Mouse (Mus musculus): ENCODE data around the gene Ankrd9. TPM values are rescaled to one million over a fixed set of nuclear protein-coding genes. Genes with fewer than 3 reads are reported as not detected.

The Ankrd9 gene
- total RNA-seq, 2 experiments from 2014 or later: 87.2 to 221 TPM

- no peak for DNase-seq
- intact Hi-C loops (cut with DNase I; ENCODE audit: low total_unique reads): loop anchor here (1.0 kb wide), 1 partner anchor 54 kb away; no protein-coding TSS in a partner anchor
Measured at GRCm38 (mm10) chr12:110992771-110993170, 13.9 kb upstream of the Ankrd9 start.

- peak; percentile 94 for DNase-seq
- intact Hi-C loops (cut with DNase I; ENCODE audit: low total_unique reads): loop anchor here (1.0 kb wide), 1 partner anchor 54 kb away; no protein-coding TSS in a partner anchor
Measured at GRCm38 (mm10) chr12:110992128-110992553, 13.3 kb upstream of the Ankrd9 start.

DNA sequence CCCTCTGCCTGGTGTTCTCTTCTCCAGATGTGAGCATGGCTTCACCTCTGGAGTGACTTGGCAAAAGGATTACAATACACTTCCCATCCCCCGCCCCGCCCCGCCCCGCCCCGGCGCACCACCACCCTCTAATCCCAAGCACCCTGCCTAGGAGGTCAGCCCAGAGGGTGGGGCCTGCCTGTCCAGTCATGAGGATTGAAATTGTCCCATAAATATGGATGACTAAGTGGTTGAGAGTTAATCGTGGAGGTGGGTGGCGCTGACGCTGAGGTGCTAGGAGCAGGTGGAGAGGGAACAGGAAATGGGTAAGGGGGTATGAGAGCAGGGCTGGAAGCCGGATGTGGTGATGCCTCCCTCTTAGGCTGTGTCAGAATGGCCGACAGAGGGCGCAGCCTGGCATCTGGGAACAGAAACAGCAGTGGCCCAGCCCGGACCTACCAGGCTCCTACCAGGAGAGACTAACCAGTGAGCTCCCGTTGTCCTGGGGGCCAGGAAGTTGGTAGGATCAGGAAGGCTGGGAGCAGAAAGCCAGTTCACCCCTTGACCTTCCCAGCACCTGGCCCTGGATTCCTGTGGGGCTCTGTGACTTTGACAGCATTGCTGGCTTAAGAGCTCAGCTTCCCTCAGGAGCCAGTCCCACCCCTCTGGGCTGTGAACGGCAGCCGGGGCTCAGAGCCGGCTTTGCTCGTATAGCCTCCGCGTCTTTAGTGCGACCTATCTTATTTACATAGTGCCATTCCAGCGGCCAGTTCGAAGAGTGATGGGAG is 12.7 kb upstream of the Ankrd9 start:
- DNase-seq: peak; percentile 77
- intact Hi-C loops (cut with DNase I; ENCODE audit: low total_unique reads): loop anchor here (1.0 kb wide), 1 partner anchor 53 kb away; no protein-coding TSS in a partner anchor

DNA sequence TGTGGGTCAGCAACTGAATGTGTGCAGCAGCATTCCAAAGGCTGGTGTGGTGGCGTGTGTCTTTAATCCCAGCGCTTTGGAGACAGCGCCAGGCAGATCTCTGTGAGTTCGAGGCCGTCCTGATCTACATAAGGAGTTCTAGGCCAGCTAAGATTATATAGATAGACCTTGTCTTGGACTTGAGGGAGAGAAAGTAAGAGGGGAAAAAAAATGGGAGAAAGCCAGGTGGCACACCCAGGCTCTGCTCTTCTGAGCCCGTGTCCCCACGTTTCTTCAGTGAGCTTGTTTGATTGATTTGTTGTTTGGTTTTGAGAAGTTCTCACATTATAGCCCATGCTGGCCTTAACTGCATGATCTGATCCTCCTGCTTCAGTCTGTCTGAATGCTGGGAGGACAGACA is 11.7 kb upstream of the Ankrd9 start:
- intact Hi-C loops (cut with DNase I; ENCODE audit: low total_unique reads): no loop called here
- DNase-seq: no peak

GRCm38 (mm10) chr12:110989409-110989808 is 10.6 kb upstream of the Ankrd9 start:
- intact Hi-C loops (cut with DNase I; ENCODE audit: low total_unique reads): no loop called here
- DNase-seq: no peak

GRCm38 (mm10) chr12:110986536-110987425 is 7.9 kb upstream of the Ankrd9 start:
- no peak for DNase-seq
- intact Hi-C loops (cut with DNase I; ENCODE audit: low total_unique reads): no loop called here

DNA sequence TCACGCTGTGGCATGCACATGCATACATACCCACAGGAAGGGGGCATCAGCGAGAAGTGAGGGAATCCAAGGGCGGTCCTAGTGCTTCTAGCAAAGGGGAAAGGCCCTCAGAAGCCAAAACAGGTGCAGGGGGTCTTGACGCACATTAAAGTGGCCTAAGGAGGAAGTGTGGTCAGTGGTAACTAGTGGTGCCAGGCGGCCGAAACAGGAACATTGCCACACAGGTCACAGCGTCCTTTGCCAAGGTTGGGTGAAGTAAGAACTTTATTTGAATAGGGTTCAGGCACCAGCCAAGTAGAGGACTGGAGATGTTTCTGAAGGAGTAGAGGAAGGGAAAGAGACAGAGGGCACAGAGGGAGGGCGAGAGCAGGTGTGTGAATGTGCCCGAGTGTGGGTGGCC is 6.3 kb upstream of the Ankrd9 start:
- DNase-seq: no peak
- intact Hi-C loops (cut with DNase I; ENCODE audit: low total_unique reads): no loop called here

- intact Hi-C loops (cut with DNase I; ENCODE audit: low total_unique reads): no loop called here
- no peak for DNase-seq
Measured at GRCm38 (mm10) chr12:110984598-110984997, 5.8 kb upstream of the Ankrd9 start.

GRCm38 (mm10) chr12:110983714-110984113 is 4.9 kb upstream of the Ankrd9 start:
- intact Hi-C loops (cut with DNase I; ENCODE audit: low total_unique reads): no loop called here
- no peak for DNase-seq

GRCm38 (mm10) chr12:110983083-110983482 is 4.2 kb upstream of the Ankrd9 start:
- intact Hi-C loops (cut with DNase I; ENCODE audit: low total_unique reads): no loop called here
- DNase-seq: no peak

DNA sequence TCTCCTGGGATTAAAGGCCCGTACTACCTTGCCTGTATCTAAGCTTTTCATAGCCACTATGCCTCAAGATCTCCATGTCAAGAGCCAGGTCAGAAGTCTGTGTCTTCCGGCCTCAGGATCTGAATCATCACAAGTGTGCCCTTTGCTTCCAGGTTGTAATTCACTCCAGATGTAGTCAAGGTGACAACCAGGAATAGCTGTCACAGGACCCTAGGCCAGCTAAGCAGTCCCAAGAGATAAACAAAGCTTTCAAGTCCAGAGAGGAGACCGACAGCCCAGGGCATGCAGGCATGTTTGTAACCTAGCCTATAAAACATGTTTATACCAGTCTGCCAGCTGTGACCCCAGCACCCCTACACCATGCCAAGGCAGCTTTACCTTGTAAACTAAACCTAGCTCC is 2.9 kb upstream of the Ankrd9 start:
- intact Hi-C loops (cut with DNase I; ENCODE audit: low total_unique reads): no loop called here
- DNase-seq: no peak

DNA sequence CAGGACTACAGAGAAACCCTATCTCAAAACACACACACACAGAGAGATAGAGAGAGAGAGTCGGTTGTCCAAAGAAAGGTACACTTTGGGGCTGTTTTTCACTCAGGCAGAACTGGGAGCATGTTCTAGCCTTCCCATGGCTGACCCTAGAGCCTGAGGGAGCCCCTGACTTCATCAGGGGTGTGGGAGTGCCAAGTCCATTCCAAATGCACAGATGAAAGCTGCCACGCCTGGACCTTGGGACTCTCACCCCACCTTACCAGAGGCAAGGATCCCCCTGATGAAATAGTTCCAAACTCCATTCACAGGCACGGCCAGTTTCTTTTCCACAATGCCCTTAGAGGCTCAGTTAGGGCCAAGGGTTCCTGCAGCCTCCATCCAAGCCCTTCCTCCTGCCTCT is 968 bp upstream of the Ankrd9 start:
- no peak for DNase-seq
- intact Hi-C loops (cut with DNase I; ENCODE audit: low total_unique reads): no loop called here

GRCm38 (mm10) chr12:110977896-110978606 is 789 bp downstream of the Ankrd9 start:
- no peak for DNase-seq
- intact Hi-C loops (cut with DNase I; ENCODE audit: low total_unique reads): no loop called here

DNA sequence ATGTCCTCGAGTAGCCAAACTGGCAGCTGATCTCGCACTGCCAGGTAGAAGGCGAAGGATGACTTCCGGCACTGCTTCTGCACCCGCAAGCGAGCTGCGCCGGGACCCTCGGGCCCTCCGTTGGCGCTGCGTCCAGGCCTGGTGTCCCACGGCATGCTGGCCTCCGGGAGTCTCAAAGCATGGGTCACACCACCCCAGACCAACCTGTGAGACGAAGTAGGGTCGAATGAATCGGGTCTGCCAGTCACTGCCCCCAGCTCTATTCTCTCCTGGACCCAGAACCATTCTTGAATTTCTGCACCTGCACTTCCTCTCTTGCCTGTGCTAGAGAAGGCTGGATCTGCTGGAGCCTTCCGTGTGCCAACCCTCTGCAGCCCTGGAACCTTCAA is 1.5 kb downstream of the Ankrd9 start:
- intact Hi-C loops (cut with DNase I; ENCODE audit: low total_unique reads): no loop called here
- DNase-seq: no peak

DNA sequence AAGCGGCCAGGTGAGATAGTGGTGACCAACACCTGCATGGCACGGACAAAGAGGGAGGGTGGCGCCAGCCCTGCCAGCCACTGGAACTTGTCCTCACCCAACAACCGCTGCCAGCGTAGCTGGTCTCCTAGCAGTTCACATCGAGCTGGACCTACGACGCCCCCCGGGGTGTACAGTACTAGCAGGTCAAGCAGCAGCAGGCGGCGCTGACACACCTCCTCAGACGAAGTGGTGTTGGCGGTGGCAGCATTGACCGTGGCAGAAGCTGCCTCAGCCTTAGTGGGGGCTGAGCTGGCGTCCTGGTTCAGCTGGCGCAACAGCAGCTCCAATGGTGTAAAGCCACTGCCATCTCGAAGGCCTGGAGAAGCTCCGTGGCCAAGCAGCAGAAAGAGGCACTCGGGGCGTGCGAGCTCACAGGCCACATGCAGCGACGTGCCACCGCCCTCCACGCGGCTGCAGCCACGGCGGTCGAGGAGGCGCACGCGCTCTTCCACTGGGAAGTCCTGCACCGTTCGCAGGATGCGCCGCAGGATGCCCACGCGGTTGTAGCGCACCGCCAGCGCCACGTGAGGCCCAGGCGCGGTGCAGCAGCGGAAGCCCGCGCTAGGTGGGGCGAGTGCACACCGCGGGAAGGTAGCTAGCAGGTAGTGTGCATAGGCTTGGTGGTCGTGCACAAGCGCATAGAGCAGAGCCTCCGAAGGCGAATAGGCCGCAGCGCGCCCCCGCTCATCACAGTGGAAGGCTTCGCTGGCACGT is 2.1 kb downstream of the Ankrd9 start:
- intact Hi-C loops (cut with DNase I; ENCODE audit: low total_unique reads): no loop called here
- no peak for DNase-seq

GRCm38 (mm10) chr12:110975838-110976468 is 2.9 kb downstream of the Ankrd9 start:
- peak; percentile 55 for DNase-seq
- intact Hi-C loops (cut with DNase I; ENCODE audit: low total_unique reads): no loop called here

GRCm38 (mm10) chr12:110975385-110975784 is 3.5 kb downstream of the Ankrd9 start:
- intact Hi-C loops (cut with DNase I; ENCODE audit: low total_unique reads): no loop called here
- peak; percentile 67 for DNase-seq

DNA sequence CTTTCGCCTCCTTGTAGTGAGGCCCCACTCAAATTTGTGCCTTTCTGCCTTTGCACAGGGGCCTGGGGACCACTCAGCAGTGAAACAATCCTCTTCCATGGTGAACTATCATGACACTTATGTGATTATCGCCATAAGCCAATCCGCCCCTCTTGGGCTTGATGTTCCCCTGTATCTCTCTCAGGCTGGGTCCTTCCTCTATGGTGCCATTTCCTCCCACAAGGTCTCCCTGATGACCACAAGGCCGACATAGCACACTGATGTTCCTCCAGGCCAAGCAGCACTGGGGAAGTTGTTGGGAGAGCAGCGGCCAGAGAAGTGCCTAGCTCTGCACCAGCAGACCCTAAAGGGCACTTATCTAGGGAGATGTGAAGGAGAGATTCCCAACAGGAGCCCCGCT is 4.1 kb downstream of the Ankrd9 start:
- intact Hi-C loops (cut with DNase I; ENCODE audit: low total_unique reads): no loop called here
- no peak for DNase-seq

- intact Hi-C loops (cut with DNase I; ENCODE audit: low total_unique reads): no loop called here
- DNase-seq: no peak
Measured at GRCm38 (mm10) chr12:110974295-110974694, 4.5 kb downstream of the Ankrd9 start.

Data from gastrocnemius, postnatal 14 days (tissue).